Mouse (Mus musculus) G1E (cell line): ENCODE measurements around the gene St3gal4. TPM values are rescaled to one million over a fixed set of nuclear protein-coding genes. Genes with fewer than 3 reads are reported as not detected.

Source experiments
- ATAC-seq: 2 replicates; pipeline ENCODE4 v1.8.0; 2016; ENCODE audit warnings: mild to moderate bottlenecking; ENCODE audit not compliant: insufficient number of reproducible peaks, poor library complexity, low FRiP score, severe bottlenecking; ENCODE audit errors: extremely low read depth
- DNase-seq: peaks from one replicate; pipeline ENCODE4 v3.0.0; 2012; ENCODE audit warnings: low spot score
- H3K27me3 ChIP-seq: 2 replicates; pipeline ENCODE4 v1.6.1; 2012; ENCODE audit warnings: mild to moderate bottlenecking, low read length, inconsistent platforms; ENCODE audit not compliant: insufficient read depth
- H3K36me3 ChIP-seq: replicated peaks from 2 replicates; pipeline ENCODE3; 2012; ENCODE audit warnings: mild to moderate bottlenecking, inconsistent platforms
- H3K4me1 ChIP-seq: 2 replicates; pipeline ENCODE4 v1.6.1; 2012; ENCODE audit warnings: low read depth, low read length, inconsistent platforms, mixed read lengths; ENCODE audit not compliant: insufficient read depth
- H3K4me3 ChIP-seq: 2 replicates; pipeline ENCODE4 v1.5.1; 2012; ENCODE audit warnings: low read depth, mild to moderate bottlenecking, inconsistent platforms, low read length, moderate library complexity, mixed read lengths
- H3K9me3 ChIP-seq: replicated peaks from 2 replicates; pipeline ENCODE4 v1.6.1; 2012; ENCODE audit warnings: inconsistent platforms
- CTCF ChIP-seq: IDR thresholded peaks from 2 replicates; pipeline ENCODE4 v1.5.1; 2012; ENCODE audit warnings: low read depth, low read length, inconsistent platforms, mixed read lengths
- GATA1 ChIP-seq: IDR thresholded peaks from 2 replicates; pipeline ENCODE4 v1.6.1; 2012; ENCODE audit warnings: borderline replicate concordance, low read length, inconsistent platforms, mixed read lengths
- GATA2 ChIP-seq: IDR thresholded peaks from 2 replicates; pipeline ENCODE4 v1.6.1; 2012; ENCODE audit warnings: low read depth, low read length, inconsistent platforms, borderline replicate concordance
- POLR2AphosphoS5 ChIP-seq: IDR thresholded peaks from 2 replicates; pipeline ENCODE4 v1.6.1; 2012; ENCODE audit warnings: low read depth, low read length, inconsistent platforms; ENCODE audit not compliant: insufficient replicate concordance
- TAL1 ChIP-seq: conservative IDR thresholded peaks from 2 replicates; pipeline ENCODE4 v1.6.1; 2012; ENCODE audit warnings: low read depth, low read length, inconsistent platforms, mixed read lengths
- polyA plus RNA-seq: library from polyadenylated mRNA; stranded (reverse); fragments of >175 nt; gene quantifications from 2 replicates; pipeline ENCODE4 v1.2.3, GENCODE M21; 2012
- total RNA-seq, 2 experiments: library from RNA; stranded (forward) in 1 of 2; stranded (reverse) in 1 of 2; fragments of 200-1000 nt in 1 of 2; fragments of >200 nt in 1 of 2; fragmentation: Nextera tagmentation in 1 of 2; gene quantifications; 2 replicates each; pipeline ENCODE4 v1.2.3; 2014 to 2017

Gene St3gal4
- total and polyA plus RNA-seq, 3 experiments = 19.6 to 26.1 (median 21.8) TPM

DNA sequence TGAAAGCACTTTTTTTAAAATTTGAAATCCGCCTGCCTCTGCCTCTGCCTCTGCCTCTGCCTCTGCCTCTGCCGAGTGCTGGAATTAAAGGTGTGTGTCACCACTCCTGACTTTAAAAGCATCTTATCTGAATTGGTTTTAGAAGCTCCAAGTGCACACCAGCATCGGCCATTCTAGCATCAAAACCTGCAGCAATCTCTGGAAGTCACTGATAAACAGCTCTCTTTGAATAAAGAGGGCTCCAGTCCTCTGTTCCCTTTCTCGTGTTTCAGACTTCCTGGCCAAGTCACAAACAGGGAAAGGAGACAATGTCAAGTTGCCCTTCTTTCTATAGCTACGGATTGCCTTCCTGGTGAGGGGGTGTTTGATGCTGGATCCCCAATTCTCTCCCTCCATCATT lies 79.2 kb downstream of the St3gal4 start:
- Histone ChIP-seq H3K9me3 (no peaks in the 10 kb centered on the region), H3K4me3 (no peak overlapping the region), H3K4me1 (peaks cover 6% of the 10 kb centered on the region; the same call in 1 of the 2 replicates), H3K36me3 (peaks cover 19% of the 10 kb centered on the region), H3K27me3 (peaks cover 17% of the 10 kb centered on the region)
- no peak for TF ChIP-seq POLR2AphosphoS5
- TF ChIP-seq CTCF = no peak
- no peak for TF ChIP-seq GATA2
- no peak for TF ChIP-seq TAL1
- no peak for DNase-seq
- ATAC-seq = no peak

GRCm38 (mm10) chr9:35038922-35039586 lies 80.0 kb downstream of the St3gal4 start:
- Histone ChIP-seq H3K4me1 (peaks cover 7% of the 10 kb centered on the region; the same call in 1 of the 2 replicates), H3K4me3 (no peak overlapping the region), H3K36me3 (peaks cover 11% of the 10 kb centered on the region), H3K9me3 (no peaks in the 10 kb centered on the region), H3K27me3 (peaks cover 21% of the 10 kb centered on the region)
- no peak for TF ChIP-seq POLR2AphosphoS5
- TF ChIP-seq CTCF = no peak
- no peak for TF ChIP-seq GATA1
- TF ChIP-seq TAL1 = no peak
- no peak for TF ChIP-seq GATA2
- ATAC-seq (no peak), DNase-seq (no peak)

- no peaks in the 10 kb centered on the region for H3K36me3 ChIP-seq
- no peak overlapping the region for H3K4me3 ChIP-seq
- H3K4me1 ChIP-seq = peaks cover 7% of the 10 kb centered on the region; the same call in 1 of the 2 replicates
- no peaks in the 10 kb centered on the region for H3K9me3 ChIP-seq
- TF ChIP-seq GATA2 (no peak), POLR2AphosphoS5 (no peak), TAL1 (no peak), CTCF (no peak), GATA1 (no peak)
- ATAC-seq (no peak), DNase-seq (no peak)
- peaks cover 34% of the 10 kb centered on the region for H3K27me3 ChIP-seq
Observed at GRCm38 (mm10) chr9:35035074-35035473, 84.0 kb downstream of the St3gal4 start.

DNA sequence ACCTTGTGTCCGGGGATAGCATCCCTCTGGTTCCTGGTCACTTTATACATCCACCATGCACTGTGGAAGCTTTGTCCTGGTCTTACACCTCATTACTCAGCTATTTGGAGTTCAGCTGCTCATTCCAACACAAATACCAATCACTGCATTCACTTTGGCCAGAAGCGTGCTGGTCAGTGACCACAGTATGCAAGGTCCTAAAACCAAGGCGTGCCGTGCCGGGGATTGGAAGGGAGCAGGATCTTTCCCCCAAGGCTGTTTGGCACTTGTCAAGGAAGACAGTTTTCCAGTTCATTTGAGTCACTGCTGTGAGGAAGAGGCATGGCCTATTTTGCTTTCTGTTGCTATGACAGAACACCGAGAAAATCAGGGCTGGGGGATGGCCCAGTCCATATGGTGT lies 86.6 kb downstream of the St3gal4 start:
- Histone ChIP-seq H3K4me1 (peaks cover 7% of the 10 kb centered on the region; the same call in 1 of the 2 replicates), H3K9me3 (no peaks in the 10 kb centered on the region), H3K27me3 (peaks cover 58% of the 10 kb centered on the region), H3K4me3 (no peak overlapping the region), H3K36me3 (no peaks in the 10 kb centered on the region)
- no peak for ATAC-seq
- DNase-seq = no peak
- TF ChIP-seq CTCF = no peak
- TF ChIP-seq GATA1 = no peak
- TF ChIP-seq TAL1 = no peak
- no peak for TF ChIP-seq POLR2AphosphoS5
- TF ChIP-seq GATA2 = no peak

DNA sequence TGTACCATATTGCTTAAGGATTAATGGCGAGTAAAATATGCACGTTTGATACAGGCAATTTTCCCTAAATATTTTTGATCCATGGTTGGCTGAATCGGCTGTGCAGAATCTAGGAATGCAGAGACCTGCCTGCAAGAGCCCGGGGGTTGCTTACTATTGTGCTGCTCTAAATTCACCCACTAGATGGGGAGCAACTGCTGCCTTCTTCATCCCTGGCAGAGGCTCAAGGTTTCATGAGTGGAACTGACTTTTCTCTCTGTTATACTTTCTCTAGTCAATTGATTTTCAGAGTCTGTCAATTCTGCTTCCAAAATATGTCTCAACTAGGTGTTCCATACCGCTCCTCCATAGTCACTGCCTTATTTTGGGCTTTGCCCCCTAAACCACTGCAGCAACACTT lies 88.2 kb downstream of the St3gal4 start:
- peaks cover 5% of the 10 kb centered on the region; the same call in 1 of the 2 replicates for H3K4me1 ChIP-seq
- no peak for ATAC-seq
- no peak for DNase-seq
- no peak for TF ChIP-seq POLR2AphosphoS5
- H3K36me3 ChIP-seq = no peaks in the 10 kb centered on the region
- H3K9me3 ChIP-seq = no peaks in the 10 kb centered on the region
- no peak overlapping the region for H3K4me3 ChIP-seq
- peaks cover 63% of the 10 kb centered on the region for H3K27me3 ChIP-seq

GRCm38 (mm10) chr9:35027382-35027997 lies 91.6 kb downstream of the St3gal4 start:
- Histone ChIP-seq H3K9me3 (no peaks in the 10 kb centered on the region), H3K4me1 (no peaks in the 10 kb centered on the region), H3K4me3 (no peak overlapping the region), H3K27me3 (peaks cover 55% of the 10 kb centered on the region), H3K36me3 (no peaks in the 10 kb centered on the region)
- ATAC-seq (no peak), DNase-seq (no peak)
- no peak for TF ChIP-seq TAL1
- no peak for TF ChIP-seq POLR2AphosphoS5
- no peak for TF ChIP-seq GATA2
- no peak for TF ChIP-seq GATA1
- TF ChIP-seq CTCF = no peak
